Mouse (Mus musculus) spleen, embryonic (tissue): Measurements from ENCODE around the gene Klf13.

Source experiments
- CTCF ChIA-PET: fragments of 350-600 bp; sonication (Branson Sonifier 250); formaldehyde crosslinking; loops from one replicate; lab custom pipeline; 2022; lab: Charles Lee

Klf13 gene

DNA sequence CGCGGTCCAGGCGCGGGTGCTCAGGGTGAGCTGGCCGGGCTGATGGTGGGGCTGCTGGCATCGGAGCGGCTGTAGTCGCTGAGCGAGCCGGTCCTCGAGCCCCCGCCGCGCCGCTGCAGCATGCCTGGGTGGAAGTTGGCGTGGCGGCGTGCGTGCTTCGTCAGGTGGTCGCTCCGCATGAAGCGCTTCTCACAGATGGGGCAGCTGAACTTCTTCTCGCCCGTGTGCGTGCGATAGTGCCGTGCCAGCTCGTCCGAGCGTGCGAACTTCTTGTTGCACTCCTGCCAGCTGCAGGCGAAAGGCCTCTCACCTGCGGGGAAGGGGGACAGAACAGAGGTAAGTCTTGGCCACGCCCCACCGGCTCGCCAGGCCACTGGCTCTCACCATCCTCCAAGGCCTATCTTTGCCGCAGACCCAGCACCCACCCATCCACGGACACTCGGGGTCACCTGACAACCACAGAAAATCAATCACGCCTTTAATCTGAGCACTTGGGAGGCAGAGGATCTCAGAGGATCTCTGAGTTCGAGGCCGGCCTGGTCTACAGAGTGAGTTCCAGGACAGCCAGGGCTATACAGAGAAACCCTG, 47.1 kb downstream of the Klf13 start:
- CTCF ChIA-PET, result no interaction called here

DNA sequence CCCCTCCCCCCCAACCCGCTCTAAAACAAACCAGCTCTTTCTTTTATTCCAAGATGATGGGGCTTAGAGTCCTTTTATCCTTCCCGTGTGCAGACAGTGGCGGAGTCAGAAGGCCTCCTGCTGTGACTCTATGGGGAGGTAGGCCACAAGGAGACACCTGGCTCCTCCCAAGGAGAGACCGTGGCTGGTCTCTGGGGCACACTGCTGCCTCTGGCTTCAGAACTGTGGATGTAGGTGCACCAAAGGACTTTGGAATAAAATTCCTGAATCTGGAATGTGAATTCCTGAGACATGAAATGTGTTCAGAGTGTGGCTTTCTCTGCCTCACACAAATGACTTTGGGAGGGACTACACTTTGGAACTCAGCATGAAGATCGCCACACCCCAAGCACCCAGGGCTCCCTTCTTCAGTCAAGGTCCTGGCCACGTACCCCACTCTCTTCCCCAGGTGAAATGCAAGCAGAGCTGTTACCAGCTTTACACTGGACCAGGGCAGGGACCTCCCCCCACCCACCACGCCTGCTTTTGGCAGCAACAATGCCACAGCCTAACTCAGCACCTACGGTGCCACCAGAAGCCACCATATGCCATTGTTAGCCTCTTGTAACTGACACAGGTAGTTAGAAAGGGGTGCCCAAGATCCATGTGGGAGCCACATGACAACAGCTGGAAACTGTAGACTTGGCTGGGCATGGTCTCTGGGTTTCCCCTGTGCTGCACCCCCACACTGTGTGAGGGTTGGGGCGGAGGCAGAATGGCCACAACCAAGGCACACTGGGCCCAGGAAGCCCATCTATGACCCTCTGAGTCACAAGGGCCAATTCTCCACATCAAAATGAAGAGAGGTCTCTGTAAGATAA, 49.4 kb downstream of the Klf13 start:
- CTCF ChIA-PET, result no interaction called here

DNA sequence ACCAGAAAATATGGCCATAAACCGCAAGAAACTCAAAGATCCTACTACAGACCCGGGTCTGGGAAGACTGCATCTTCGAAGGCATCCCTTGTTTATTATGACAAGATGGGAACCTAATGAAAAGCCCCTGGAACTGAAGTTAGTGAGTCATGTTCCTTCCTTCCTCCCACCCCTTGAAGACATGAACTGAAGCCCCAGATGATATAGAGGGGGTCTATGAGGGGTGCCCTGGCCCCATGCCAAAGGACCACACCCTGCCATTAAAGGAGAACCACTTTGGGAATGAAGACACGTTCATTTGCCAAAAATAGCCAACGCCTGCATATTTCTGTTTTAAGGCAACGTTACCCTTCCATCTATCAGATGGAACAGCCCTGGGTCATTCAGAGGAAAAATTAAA, 50.0 kb downstream of the Klf13 start:
- CTCF ChIA-PET, result no interaction called here

DNA sequence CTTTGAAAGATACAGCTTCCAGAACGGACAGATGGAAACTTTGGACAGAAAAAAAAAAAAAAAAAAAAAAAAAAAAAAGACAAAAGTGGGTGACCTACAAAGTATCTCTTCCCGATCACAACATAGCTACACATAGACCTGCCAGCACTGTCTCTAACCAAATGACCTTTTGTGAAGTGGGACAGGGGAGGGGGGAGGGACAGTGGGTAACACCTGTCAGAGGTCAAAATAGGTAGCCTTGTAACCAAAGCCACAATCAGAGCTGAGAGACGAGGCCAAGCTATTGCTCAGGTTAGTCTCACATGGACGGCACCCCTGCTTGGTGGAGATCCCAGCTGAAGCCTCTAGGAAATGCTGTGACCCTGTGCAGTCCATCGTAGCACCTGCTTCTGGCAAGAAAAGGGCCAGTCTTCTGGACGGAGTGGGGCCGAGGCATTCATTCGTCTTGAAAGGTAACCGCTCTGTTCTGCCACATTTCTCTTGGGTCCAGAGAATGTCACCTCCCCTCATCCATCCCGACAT, 51.1 kb downstream of the Klf13 start:
- CTCF ChIA-PET, result interaction anchor here (0.6 to 1.1 kb wide), 3 partner anchors 29 to 49 kb away, joined by 3 to 13 read pairs (median 6); no protein-coding TSS in a partner anchor

DNA sequence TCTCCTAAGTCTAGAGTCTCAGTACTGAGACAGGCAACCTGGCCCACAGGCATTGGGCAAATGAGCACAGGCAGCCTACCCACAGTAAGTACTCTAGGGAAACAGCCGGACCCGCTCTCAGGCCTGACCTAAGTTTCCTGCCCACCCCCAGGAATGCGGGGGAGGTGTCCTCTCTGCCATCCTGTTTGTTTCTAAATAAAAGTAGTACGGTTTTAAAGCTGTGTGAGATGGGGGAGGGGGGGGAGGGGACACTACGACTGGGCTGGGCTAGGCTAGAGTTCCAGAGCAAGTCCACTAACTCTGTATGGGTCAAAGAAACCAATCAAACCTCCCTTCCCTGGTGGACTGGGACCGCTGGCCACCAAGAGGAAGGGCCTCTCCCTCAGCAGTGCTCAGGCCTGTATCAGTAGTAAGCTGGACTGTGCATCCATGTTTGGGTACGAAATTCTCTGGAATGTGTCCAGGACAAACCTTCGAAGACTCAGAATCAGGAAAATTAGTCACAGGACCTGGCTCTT, 51.6 kb downstream of the Klf13 start:
- CTCF ChIA-PET, result interaction anchor here (0.7 to 1.2 kb wide), 3 partner anchors 11 to 47 kb away, joined by 3 to 13 read pairs (median 3); no protein-coding TSS in a partner anchor

DNA sequence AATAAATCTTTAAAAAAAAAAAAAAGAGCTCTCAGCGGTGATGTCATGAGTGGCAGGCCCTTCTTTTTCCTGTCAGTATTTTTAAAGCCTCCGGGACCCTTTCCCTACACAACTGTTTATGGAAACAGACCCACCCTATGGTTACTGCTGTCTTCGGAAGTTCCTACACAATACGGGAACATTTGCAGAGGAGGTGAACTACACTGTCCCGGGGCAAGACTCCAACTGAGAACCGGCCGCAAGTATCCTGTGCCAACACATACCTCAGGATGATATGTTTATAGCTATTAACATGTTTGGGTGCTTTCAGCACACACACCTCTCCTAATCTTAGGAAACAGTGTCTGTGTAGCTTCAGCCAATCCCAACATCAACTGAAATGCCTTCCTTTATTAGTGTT, 53.7 kb downstream of the Klf13 start:
- CTCF ChIA-PET, result interaction anchor here (0.6 to 1.2 kb wide), 2 partner anchors 12 to 26 kb away, joined by 4 to 17 read pairs; no protein-coding TSS in a partner anchor

DNA sequence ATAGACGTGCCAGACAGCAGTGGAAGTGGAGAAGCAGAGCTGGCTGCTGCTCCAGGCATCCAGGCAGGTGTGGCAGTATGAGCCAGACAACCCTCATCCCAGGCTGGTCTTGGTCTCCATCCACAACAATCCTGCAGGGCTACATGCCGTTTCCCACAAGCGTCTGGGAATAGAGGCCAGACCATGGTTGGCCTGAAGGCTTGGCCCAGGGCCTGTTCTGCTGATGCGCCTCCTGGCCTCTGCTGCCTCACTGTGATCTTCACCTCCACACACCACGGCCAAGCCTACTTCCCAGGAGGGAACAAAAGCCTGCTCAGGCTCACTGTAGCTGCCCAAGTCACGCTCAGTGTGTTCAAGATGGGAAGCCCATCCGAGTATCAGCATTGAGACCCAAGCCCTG, 56.0 kb downstream of the Klf13 start:
- CTCF ChIA-PET, result no interaction called here

DNA sequence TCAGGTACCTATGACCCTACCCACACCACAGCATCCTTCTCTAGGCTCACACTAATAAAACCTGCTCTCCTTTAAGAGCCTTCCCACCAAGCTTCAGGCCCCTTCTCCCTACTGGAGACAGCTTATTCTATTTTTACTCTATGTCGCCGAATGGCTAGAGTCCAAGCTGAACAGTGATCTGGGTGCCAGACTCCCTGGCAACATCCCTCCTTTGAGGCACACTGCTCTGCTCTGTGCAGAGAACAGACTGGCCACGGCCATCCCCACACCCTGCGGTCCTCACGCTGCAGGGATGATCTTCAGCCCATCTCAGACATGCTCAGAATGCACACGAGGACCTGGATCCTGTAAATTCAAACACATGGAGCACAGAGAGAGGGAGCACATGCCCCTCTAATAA, 59.1 kb downstream of the Klf13 start:
- CTCF ChIA-PET, result no interaction called here

DNA sequence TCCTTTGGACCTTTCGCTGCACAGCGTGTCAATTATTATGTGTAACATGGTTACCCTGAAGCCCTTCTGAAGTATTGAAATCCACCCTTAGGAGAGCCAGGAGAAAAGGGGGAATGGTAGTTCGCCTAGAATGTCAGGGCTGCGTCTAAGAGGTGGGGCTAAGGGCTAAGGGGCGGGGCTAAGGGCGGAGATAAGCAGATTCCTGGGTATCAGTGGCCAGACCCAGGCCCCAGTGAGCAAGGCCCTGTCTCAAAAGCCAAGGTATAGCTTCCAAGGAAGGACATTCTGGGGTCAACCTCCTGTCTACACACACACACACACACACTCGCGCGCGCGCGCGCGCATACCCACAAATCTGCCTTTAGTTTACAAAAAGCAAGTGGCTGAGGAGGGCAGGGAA, 61.1 kb downstream of the Klf13 start:
- CTCF ChIA-PET, result no interaction called here

DNA sequence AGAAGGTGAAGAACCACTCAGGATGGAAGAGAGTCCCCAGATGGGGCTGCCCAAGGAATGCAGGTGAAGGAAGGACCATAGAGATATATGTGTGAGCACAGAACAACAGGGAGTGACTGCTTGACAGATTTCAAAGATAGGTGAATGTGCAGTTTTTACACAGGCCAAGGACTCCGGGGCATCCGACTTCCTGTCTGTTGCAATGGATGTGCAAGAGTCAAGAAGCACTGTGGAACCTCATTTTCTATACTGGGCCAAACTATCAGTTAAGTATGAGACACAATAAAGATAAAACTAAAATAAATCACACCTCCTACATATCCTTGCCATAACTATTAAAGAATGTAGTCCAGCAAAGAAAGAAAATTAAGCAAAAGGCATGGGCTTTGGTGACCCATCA, 62.1 kb downstream of the Klf13 start:
- CTCF ChIA-PET, result no interaction called here

DNA sequence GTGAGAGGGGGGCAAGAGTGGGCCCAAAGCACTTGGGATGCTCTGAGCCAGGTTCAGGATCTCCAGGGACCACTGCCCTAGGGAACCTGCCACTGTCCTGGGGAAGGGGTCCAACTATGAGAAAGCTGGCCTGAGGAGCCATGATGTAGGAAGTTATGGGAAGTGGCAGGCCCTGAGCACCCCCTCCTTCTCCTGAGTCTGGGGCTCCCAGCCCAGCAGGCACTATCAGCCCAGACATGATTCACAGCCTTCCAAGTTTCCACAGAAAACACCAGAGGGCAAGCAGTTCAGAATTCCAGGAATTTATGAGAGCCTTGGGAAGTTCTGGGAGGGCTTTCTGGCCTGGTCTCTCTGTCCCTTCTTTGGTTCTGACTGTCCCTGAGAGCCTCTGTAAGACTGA, 63.0 kb downstream of the Klf13 start:
- CTCF ChIA-PET, result no interaction called here

DNA sequence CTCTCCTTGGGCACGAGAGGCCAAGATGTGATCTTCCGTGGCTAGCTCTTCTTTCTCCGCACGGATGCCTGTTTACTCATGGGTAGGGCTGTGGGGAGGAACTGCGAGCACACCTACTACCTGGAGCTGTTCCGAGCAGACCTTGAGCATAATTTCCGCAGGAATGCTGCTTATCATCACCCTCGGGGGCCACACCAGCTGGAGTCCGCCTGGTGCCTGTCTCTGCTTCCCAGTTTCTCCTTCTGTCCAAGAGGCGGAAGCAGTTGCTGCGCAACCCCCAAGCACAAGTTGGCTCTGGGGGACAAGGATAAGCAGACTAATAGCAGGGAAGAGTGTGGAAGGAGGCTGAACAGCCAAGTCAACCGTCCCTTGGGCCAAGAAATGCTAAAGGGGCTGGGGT, 64.8 kb downstream of the Klf13 start:
- CTCF ChIA-PET, result no interaction called here

DNA sequence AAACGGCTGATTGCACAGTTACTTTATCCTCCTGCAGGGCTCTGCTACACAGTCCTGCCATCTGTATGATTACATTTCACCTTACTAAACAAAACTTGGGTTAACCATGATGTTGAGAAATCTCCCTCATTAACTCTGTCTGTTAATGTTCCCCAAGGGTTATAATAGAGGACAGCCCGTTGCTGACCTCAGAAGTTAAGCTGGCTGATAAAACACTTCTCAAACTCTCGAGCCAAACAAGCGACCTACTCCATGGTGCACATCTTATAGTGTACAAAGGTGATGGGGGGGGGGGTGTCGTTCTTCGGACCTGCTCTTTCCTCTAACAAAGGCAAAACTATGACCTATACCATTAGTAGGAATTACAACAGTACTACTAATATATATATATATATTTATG, 67.0 kb downstream of the Klf13 start:
- CTCF ChIA-PET, result no interaction called here

DNA sequence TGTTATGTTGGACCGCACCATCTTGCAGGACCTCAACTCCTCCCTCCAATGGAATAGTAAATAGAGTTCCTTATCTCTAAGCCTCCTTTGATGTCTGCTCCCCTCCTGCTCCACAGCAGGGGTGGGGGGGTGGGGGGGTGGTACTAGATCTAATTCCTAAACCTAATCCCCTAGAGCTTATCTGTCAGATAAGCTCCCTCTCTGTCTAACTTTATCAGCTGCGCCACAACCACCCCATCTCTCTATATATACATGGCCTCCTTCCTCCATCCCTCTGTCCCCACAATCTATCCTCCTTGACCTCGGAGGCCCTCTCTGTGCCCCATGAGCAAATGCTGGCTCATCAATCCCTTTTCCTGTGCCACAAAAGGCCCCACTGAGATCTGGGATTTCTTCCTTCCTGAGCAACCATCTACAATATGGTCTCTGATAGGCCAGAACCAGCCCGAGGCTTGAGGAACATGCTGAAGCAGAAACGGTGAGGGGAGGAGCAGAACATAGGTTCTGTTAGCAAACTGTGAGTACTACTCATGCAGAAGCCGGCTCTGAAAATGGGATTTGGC, 70.3 kb downstream of the Klf13 start:
- CTCF ChIA-PET, result no interaction called here

DNA sequence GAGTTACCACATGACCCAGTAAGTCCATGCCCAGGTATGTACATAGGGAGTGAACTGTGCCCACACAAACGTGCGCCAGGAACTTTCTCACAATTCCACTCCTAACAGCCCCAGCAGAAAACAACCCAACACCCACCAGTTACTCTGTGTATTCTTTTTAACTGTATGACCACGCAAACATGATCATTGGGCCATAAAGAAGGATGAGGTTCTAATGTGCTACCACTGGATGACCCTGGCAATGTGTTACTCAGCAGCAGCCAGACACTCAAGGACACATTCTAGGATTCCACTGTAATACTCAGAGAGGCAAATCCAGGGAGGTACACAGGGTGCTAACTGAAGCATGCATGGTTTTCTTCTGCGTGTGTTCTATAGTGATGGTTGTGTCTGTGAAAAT, 72.8 kb downstream of the Klf13 start:
- CTCF ChIA-PET, result no interaction called here

DNA sequence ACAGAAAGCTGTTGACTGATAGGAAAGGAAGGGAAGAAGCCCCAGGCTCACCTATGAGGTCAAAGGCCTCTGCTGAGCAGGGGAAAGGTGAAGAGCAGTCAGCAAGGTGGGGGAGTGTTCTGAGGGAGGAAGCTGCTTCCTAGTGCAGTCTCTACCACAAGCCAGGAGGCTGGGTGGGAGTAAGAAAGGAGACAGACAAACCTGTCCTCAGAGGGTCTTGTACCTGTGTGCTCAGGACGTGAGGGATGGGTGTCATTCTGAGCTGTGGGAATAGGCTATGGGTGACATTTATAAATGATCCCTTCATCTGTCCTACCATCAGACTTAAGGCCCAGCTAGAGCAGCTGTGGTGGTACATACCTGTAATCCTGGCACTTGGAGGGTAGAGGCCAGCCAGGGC, 75.7 kb downstream of the Klf13 start:
- CTCF ChIA-PET, result no interaction called here

DNA sequence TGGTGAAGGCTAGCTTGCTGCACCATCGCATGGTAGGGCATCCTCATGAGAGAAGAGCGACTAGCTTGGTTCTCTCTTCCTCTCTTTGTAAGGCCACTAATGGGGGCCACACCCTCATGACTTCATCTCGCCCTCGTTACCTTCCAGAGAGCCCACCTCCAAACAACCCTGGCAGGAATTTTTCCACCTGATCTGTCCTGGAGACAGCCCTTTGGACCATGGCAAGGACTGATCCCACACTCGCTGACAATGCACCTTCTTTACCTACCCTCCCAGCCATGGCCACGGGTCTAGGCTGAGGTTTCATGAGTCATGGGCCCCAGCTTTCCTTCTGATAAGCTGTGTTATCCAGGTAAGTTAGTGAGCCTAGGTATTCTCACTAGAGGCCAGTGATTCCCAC, 77.6 kb downstream of the Klf13 start:
- CTCF ChIA-PET, result no interaction called here

DNA sequence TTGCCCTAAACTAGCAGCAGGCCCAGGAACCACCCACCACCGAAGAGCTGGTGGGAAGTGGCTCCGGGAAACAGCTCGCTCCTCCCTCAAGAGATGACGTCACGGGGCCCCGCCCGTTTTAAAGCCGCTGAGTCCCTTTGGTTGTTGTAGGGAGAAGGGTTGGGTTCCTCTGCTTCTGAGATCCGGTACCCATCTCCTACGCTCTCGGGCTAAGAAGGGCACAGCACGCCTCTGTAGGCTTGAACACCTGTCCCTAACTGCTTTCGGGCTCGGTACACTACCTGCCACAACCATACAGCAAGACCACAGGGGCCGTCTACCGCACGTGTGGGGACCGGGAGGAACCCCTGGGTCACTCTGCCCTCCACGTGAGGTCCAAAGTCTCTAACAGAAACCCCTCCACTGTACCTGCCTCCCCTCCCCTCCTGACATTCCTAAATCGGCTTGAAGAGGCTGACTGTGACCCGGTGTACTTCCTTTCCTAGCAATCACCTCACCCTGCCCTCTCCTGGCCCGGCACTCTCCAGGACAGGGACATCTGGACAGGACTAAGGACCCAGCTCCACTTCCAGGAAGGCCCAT, 80.1 kb downstream of the Klf13 start:
- CTCF ChIA-PET, result interaction anchor here (0.7 to 0.8 kb wide), 3 partner anchors 9 to 290 kb away, joined by 4 to 13 read pairs (median 8); no protein-coding TSS in a partner anchor

DNA sequence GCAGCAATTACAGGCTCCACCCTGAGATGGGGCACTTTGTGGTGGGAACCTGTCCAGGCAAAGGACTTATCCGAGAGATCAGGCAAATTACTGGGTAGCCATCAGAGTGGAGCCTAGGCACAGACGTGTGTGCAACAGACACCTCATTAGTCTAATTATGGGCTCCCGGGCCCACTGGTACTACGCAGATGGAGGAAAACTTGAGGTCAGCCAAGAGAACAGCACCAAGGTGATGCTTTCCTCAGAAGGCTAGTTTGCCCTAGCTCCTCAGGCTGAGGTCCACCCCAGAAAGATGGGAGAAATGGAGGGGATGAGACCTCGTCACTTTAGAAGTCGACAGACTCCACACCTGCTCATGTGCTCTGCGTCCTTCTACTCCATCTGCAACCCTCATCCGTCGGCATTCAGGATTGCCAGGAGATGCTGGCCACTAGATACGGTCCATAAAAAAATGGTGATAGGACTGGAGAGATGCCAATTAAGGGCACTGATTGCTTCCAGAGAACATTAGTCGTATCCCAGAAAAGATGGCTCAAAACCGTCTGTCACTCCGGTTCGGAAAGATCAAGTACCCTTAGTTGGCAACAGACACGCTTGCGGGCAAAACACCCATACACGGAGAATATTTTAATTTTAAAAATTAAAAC, 80.8 kb downstream of the Klf13 start:
- CTCF ChIA-PET, result interaction anchor here (0.8 kb wide), 1 partner anchor 30 kb away, joined by 13 read pairs; no protein-coding TSS in a partner anchor

DNA sequence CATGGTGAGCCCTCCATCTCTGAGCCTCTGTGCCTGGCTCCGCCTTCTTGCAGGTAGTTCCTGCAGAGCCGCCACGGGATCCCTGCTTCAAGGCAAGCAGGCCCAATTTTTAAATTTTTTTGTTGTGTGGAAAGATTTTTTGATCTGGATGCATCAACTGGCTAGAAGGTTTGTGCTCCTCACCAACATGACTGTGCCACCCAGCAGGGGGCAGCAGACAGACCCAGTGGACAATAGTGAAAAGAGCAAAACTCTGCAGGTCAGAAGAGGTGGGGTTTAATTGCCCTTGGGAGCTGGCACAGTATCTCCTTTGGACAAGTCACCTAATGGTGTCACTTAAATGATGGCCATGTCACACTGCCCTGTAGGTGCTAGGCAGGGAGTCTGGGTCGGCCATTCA, 83.4 kb downstream of the Klf13 start:
- CTCF ChIA-PET, result interaction anchor here (0.7 to 0.9 kb wide), 2 partner anchors 103 to 187 kb away, joined by 3 read pairs; no protein-coding TSS in a partner anchor
